Mouse (Mus musculus): ENCODE results near the gene Gfod2.

Gene Gfod2

DNA sequence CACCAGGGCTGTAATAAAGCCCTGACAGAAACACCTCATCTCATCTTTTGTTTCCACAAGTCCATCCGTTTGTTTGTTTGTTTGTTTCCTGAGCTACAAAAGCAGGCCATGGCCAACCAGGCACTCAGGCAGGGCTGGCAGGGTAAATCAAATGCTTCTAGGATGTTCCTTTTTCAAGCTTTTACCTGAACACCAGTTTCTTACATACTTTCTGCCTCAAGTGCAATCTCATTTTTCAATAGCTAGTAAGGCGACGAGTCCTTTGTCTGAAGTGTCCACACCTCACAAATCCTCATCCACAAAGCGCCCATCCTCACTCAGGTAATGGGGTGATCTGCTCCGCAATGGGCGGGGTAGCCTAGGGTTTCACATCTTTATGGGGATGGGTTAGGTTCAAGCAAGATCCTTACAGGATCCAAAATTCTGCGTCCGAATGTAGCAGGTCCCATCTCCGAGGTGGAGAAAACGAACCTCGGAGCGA is 628 bp downstream of the Gfod2 start:
- no peak for DNase-seq (ENCODE audit: low spot score)

DNA sequence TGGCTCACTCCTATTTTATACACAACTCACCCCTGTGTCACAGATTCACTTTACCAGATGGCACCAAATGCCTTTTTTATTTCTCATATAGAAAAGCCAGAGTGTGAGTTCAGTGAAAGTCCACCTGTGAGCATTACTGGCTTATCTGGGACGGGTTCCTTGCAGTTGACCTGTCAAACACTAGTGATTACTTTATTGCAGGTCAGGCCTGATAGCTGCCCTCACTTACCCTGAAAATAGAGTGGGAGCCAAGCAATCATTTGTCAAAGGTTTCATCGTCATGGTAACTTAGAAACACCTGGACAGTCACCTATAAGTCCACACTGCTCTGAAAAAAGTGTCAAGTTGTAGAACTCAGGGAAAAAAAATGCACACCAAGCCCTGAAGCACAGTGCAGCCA is 3.8 kb downstream of the Gfod2 start:
- DNase-seq (ENCODE audit: low spot score), result no peak

DNA sequence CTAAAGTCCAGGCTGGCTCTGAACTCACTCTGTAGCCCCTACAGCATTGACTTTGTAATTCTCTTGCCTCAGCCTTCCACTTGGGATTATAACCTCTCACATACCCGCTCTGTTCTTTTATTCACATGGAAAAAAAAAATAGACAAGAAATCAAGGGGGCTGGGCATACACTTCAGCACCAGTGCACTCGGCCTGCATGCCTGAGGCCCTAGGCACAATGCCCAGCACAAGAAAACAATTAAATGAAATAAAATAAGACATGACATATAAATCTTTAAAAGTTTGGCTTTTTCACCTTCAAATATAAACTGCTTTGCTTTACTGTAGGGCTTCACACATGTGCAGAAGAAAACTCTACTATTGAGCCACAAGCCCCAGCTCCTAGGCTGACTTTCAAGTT is 4.5 kb downstream of the Gfod2 start:
- no peak for DNase-seq (ENCODE audit: low spot score)

DNA sequence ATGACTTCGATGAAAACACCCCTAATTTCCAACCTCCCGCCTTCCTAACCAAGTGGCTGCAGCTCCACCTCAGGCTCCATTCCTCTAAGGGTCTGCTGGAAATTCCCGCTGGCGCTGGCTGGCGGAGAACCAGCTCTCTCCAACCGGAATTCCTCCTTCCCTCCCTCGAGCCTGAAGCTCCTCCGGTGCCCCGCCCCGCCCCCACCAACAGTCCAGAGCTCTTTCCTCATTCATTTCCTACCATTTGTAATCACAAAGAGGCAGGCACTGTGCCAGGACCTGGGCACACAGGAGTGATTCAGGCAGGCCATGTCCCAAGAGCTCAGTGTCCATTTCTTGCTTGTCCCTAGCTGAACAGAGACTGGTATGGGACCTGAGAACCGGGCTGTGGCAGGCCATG is 7.9 kb downstream of the Gfod2 start:
- peak; percentile 25 for DNase-seq (ENCODE audit: low spot score)

DNA sequence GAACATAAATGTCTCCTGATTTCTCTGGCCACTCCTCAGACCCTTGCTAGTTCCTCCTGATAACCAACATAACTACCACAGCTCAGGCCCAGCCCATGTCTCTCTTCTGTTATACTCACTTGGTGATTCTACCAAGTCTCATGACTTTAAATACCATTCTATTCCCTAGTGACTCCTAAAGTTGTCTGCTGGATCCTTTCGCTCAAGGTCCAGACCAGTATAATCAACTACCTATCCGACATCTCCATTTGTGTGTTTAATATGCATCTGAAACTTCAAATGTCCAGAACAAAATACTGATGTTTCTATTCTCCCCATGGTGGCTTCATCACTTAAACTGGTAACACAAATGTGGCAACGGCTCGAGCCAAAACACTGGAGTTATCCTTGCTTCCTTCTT is 15.2 kb downstream of the Gfod2 start:
- DNase-seq (ENCODE audit: low spot score), result no peak

DNA sequence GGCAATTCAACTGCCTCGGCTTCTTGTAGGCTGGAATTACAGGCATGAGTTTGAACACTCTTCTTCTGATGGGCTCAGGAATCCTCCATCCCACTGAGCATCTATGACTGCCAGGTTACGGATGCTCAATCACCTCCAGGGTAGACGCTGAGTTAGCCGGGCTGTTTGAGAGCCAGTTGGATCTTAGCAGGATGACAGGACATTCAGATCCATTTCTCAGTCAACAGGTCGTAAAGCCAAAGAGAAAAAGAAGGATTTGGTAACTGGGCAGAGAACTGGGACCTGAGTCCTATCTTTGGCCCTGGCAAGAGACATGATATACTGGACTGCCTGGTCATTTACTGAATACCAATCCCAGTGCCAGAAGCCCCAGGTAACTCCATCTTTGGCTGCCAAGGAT is 19.2 kb downstream of the Gfod2 start:
- no peak for DNase-seq (ENCODE audit: low spot score)

DNA sequence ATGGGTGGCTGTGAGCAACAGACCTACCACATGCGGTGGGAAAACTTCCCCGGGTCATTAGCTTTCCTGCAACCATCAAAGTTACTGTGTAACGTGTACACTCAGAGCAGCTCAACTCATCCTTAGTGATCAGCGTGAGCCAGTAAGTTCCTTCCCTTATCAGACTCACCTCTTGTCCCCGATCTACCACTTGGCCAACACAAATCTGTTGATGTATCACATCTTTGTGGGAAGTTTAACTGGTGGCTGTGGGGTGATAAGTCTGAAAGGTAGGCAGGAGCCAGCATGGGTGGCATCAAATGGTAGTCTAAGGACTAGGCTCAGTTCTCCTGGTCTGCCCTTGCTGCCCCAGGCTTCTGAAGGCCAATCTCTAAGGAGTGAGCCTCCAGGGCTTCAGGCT is 26.3 kb downstream of the Gfod2 start:
- no peak for DNase-seq (ENCODE audit: low spot score)

DNA sequence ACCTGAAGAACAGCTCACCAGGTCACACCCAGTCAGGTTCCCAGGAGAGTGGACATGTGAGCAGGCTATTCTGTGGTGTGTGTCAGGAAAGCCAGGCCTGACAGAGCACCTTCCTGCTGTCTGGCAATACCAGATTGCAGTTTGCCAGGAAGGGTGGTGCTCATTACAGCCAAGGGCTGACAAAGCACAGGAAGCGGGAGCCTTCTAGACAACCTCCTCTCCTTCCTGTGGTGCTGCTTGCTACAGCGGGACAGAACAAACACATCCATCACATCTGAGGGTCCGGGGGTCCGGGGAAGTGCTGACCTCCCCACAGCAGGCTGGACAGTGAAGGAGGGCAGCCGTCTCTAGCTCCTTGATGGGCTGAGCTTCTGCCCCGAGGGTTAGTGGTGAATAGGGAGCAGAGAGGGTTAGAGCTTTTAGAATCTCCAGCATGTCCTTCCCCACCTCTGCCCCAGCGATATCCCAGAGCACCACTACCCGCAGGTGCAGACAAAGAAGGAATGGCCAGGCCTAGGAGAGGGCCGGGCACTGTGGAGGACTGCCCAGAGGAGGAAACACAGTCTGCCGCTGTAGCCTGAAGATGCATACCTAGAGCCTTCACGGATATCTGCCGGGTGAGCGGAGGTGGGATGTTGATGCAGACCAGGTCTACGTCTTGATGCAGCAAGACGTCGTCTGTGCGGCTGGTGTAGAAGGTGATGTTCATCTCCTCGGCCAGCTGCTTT is 30.9 kb downstream of the Gfod2 start:
- DNase-seq (ENCODE audit: low spot score), result peak; percentile 33

DNA sequence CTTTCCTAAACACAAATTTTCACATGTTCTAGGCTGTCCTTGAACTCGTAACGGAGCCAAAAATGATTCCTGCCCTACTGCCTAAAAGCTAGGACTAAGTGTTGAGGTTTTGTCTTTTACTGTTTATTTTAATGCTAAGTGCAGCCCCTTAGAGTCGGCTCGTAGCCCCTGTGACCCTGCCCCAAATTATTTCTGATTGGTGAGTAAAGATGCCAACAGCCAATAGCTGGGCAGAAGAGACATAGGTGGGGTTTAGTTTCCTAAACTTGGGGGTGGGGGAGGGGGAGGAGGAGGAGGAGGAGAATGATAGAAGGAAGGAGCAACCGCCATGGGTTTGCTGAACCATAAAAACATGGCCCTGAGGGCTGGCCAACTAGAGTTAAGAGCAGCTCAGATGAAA is 32.7 kb downstream of the Gfod2 start:
- DNase-seq (ENCODE audit: low spot score), result no peak

DNA sequence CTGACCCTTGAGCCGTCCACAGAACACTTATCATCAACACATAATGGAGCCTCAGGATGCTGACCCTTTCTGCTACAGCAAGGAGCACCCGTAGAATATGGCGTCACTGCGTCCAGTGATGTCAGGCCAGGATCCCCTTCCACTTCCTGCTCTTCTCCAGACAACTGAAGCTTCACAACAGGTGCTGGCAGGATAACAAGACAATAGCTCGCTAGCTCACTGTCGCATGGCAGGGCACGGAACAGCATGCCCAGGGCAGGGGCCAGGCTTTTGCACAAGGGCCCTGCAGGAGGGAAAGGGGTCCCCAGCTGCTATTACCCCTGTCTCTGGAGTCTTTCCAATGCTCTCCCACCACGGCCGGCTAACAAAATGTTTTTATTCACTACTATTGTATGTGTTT is 35.6 kb downstream of the Gfod2 start:
- no peak for DNase-seq (ENCODE audit: low spot score)

DNA sequence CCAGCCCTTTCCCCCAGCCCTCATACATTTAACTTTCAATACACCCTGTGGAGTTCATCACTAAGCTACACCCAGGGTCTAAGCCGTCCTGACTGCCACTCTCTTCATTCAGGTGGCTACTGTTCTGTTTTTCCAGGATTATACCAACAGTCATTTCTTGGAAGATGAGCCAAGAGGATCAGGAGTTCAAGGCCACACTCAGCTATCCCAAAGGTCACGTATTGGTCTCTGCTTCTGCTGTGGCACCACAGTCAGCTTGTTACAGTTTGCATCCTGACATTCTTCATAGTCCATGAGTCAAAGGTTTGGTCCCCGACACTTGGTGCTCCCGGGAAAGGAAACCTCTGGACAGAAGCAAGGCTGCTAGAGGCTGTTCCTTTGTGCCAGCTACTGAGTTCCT is 38.8 kb downstream of the Gfod2 start:
- no peak for DNase-seq (ENCODE audit: low spot score)

DNA sequence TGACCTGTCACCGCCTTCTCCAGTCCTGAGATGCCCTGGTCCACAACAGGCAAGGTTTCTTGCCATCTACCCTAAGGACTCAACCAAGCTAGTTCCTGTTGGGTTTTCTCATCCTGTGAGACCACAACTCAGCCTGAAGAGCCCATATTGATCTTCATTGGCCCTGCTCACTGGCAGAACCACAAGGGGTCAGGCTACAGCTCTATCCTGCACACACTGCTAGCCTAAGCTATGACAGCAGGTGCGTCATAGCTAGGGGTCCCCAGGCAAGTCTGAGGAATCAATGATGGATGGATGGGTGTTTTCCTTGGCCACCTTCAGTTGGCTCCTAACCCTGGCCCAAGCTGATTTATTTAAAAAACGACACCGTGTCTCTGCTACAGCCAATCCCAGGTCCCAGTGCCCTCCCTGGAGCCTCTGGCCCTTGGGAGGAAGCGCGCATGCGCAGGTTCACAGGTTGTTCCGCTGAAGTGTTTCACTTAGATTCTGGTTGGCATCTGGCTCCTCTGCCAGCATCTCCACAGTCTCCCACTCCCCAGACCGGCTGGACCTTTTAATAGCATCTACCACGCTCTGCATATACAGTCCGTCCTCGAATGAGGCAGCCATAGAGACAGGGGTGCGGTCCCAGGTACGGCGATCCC is 42.0 kb downstream of the Gfod2 start:
- no peak for DNase-seq (ENCODE audit: low spot score)

DNA sequence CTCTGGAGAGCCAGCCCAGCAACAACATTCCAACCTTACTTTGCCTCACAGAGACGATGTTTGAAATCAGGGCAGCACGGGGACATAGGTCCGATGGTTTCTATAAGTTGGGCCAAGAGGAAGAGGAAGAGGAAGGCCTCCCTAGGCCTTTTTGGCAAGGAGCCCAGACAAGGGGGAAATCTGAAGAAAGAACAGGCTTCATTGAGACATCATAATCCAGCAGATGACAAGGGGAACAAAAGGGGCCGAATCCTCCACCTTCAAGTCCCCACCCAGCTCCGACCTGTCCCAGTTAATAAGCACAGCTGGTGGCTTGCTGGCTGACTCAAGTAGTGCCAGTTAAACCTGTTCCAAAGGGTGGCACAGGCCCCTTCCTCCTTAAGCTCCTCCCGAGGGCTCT is 43.4 kb downstream of the Gfod2 start:
- no peak for DNase-seq (ENCODE audit: low spot score)

DNA sequence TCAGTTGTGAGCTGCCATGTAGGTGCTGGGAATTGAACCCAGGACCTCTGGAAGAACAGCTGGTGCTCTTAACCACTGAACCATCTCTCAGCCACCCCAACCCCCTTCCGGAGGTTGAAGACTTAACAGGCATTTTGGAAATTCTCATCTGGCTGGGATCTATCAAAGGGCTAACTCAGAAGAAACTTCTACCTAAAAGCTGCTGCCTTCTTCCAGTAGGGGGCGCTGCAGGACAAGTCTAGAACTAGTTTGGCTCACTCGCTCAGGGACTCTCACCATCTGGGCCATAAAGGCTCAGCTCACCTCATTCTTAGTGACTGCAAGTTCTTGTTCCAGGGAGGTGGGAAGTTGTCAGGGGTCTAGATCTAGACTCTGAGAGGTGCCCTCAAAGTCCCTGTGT is 44.3 kb downstream of the Gfod2 start:
- peak; percentile 93 for DNase-seq (ENCODE audit: low spot score)

DNA sequence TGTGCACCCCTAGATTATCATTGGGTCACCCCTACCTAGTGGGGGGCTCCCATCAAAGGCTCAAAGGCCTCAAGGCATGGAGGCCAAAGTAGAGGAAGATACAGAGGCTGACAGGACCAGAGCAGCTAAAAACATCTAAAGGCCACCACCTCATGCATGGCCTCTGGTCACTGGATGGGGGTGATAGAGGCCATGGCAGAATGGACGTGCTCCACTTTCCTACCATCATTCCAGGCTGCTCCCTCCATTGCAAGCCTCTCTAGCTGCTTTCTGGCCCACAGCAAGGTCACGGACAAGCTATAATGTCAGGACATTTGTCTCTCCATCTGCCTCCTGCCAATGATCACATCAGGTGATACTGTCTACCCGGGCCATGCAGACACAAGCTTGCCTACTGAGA is 46.2 kb downstream of the Gfod2 start:
- DNase-seq (ENCODE audit: low spot score), result no peak

DNA sequence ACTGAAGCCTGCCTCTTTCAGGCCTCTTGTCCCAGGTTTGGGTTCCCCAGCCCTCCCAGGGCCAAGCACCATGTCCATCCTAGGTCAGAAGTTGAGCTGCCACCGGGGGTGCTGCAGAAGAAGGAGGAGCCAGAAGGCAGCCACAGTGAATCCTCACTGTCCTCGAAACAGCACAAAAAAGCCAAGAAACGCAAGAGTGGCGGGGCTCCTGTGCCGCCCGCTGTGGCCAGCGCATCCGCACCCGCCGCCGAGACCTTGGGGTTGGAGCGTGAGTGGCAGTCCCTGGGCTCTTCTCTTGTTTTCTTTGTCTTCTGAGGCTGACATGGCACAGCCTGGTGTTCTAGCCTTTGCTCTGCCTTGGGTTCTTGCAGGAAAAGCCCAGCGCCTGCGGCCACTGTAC is 49.1 kb downstream of the Gfod2 start:
- no peak for DNase-seq (ENCODE audit: low spot score)

DNA sequence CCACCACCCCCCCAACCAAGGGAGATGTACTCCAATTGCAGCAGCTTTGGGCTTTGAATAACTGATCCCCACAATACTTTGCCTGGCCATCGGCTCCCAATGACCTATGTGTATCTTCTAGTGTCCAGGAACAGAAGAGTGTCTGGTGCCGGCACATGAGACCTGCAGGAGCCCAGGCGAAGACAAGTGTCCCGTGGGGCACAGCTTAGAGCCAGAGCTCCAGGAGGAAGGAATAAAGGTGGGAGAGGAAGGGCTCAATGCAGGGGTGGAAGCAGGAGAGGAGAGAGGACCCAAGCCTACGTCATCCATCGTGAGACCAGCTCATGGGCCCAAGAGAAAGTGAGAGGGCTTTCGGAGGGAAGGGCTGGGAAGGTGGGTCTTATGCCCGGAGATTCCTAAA is 49.8 kb downstream of the Gfod2 start:
- no peak for DNase-seq (ENCODE audit: low spot score)

DNA sequence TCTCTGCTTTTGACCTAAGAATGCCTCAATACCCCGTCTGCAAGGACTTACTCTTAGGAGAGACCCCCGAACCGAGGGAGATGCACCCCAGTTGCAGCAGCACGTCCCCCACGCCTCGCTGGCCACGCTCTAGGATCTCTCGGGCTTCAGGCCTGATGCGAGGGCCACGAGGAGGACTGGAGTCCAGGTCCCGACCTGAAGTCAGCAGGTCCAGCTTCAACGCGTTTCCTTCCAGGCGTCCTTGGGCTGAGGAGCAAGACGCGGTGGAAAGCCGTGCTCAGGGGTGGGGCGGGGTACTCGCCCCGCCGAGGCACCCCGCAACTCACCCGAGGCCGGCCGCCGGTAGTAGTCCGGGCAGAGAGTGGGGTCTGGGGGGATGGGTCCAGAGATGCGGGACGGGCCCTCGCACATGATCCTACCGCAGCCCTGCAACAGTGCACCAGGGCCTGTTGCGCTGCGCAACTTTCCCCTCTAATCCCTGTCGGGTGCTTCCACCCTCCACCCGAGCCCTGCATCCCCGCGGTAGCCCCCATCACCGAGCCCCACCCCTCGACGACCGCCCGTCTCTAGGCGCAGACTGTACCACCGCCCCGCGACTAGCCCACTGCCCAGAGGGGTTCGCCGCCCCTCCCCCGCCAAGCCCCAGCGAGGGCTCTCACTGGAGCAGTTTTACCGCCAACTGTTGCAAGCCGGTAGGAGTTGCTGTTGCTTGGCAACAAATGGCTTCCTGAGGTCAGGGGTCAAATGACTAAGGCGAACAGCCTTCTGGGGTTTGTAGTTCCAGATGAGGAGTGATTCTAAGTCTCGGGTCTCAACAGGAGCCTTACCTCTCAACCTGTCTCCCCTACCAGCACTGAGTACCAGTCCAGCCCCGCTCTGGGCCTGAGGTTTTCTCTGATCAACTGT is 50.7 kb downstream of the Gfod2 start, which contains the start of the genes 4933405L10Rik and Enkd1:
Gene 4933405L10Rik, plus strand, starts transcription at position 158 of the 906 bp plus-strand sequence.
Gene Enkd1, minus strand, starts transcription at position 713 of the 906 bp plus-strand sequence.
- DNase-seq (ENCODE audit: low spot score), result peak; percentile 96

DNA sequence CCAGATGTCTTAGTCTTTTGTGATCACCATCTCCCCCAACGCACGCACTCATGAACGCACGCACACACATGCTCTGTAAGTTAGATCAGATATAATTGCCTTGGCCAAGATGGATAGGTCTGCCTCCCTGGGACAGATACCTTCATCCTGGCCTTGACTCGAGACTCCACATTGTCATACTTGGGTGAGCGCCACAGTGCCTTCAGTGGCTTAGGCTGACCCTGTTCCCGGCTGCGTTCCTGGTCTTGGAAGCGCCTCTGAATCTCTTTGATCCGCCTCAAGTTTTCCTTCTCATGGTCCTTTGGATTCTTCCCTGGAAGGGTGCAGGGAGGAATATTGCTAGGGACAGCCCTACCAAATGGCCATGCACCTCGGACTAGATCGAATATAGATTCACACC is 52.0 kb downstream of the Gfod2 start:
- DNase-seq (ENCODE audit: low spot score), result no peak

DNA sequence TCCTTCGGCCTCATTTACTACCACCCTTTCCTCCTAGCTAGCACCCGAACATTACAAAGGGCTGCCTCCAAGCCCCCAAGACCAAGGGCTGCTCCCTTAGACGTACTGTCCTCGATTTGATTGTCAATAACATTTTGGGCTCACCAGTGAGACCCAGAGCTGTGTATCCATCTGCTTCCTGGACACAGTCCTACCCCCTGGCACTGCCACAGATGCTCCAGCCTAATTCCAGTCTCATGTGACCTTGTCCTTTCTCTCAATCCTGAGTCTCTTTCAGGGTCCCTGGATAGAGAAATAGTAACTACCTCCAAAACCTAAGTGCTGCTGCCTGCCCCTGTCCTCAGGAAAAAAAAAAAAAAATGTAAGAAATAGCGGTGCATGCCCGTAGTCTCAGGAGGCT is 53.5 kb downstream of the Gfod2 start:
- DNase-seq (ENCODE audit: low spot score), result no peak

DNA sequence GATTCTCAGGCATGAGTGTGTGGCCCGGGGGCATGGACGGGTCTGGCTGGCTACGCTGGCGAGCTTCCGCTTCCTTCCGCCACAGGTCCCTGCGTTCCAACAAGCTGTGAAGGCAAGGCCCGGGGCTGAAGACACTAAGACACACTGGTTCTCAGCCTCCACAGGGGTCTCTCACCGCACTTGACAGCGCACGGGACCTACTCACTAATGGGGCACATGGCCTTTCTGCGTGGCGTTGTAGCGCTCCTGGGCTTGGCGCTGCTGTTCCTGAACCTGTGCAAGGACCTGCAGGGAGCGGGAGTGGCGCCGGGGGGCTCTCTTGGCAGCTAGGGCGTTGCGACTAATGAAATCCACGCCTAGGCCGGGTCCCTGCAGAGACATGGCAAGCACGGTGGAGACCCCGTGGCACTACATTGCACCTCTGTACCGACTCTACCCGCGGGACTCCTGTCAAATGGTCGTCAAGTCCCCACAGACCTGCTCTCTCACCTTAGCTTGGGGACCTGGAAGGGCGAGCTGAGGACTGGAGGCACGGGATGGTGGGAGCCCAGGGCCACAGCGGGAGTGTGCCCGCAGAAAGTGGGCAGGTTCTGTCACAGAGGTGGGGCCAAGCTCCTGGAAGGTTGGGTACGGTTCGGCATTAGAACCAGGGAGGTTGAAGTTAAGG is 54.2 kb downstream of the Gfod2 start:
- no peak for DNase-seq (ENCODE audit: low spot score)
